Mouse (Mus musculus) regulatory T cell (primary cell): Measurements from ENCODE around the gene Pard3.

ENCODE experiments used
- in situ Hi-C: fragments of 300-600 bp; cut with MboI, MseI; formaldehyde crosslinking; loops from one replicate; pipeline ENCODE4 v1.15.1; 2025; ENCODE audit warnings: high pct_unique_total_duplicates

Pard3 gene

DNA sequence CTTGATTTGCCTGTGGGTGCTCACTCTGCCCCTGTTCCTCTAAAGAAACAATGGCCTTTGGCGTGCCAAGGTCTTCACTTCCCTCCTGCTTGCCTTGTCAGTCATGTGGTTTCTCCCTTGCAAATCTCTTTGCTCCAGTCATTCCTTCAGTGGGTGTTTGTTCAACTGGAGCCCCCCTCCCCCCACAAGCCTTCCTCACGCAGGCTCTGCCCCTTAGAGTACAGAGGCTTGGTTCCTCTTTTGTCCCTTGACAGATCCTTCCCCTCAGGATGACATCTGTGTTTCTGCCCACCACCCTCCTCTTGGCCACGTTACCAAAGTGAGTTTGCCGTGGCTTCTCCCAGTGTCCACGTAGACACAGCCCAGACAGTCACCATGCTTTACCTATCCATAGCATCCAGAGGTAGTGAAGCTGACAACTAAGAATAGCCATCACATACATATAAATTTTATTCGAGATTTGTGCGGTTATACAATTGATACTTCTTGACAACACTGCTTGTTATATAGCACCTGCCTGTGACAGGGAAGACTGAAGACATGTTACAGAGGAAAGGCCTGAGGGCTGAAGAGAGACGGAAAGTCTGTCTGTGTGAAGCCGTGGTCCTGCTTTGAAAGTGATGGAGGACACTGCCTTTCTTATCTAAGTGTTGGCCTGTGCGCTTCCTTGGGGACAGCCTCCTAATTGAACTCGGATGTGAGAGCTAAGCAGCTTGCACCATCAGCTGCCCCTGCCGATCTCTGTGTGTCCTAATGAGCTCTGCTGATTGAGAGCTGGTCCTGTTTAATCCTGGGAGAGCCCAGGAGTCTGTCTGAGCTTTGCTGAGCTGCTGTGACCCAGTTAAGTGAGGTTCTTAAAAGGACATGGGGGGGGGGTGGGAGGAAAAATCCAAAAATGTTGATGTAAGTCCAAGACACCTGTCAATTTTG lies 266.8 kb downstream of the Pard3 start:
- in situ Hi-C loops: no loop called here

DNA sequence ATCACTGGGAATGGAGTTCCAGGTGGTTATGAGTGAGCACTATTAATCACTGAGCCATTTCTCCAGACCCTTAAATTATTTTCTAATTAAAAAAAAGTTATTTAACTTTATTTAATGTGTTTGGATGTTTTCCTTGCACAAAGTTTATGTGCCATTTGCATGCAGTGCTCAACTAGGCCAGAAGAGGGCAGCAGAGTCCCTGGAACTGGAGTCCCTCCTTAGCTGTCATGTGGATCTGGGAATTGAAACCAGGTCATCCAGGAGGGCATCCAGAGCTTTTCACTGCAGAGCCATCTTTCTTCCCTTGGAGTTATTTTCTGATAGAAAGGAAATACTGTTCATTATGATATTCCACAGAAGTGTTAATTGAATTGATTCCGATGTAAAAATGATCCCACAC lies 268.1 kb downstream of the Pard3 start:
- in situ Hi-C loops: no loop called here

DNA sequence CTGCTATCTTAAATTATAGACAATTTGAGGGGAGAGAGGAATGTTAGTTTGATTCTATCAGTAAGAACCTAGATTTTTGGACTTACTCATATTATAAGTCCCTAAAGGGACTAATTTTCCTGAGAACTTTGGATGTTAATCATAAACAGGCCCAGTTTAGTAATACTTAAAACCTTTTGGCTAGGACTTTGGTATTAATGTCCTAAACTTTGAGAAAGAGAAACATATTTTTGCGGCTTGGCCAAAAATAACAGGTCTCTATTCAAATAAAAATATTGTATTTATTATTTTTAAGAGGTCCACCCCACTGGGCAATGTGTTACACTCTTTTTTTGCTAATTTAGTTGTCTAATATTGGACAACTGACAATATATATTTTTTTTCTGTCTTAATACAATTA lies 271.5 kb downstream of the Pard3 start:
- in situ Hi-C loops: no loop called here

DNA sequence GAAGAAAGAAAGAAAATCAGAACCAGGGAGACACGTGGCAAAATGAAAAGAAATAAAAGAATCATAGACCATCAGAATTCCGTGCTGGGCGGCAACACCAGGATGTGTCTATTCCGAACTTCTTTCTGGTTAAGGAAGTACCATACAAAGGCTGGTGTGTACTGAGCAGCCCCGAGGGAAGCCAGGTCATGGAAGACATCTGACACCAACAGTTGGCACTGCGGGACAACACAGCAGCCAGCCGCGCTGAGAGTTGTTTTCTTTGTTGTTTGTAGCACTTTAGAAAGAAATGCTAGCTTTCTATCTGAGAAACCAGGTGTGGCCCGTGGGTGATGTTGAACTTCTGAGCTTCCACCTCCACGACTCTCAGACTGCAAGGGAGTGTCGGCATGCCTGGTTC lies 274.5 kb downstream of the Pard3 start:
- in situ Hi-C loops: no loop called here

DNA sequence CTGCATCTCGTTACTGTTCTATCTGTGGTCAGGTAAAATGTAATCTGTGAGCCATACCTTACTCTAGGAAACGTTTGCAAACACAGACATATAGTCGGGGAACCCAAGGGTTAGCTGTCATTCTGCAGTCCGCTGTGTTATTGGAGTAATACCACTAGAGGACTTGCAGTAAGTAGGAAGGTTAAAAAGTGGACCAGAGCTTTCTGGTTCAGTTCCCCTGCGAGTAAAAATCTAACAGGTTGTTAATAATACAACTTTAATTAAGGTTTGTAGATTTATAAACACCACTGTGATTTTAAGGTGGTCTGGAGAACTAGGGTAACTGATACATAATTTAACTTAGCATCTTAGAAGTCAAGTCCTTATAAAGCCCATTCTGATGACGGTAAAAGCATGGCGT lies 277.4 kb downstream of the Pard3 start:
- in situ Hi-C loops: no loop called here

DNA sequence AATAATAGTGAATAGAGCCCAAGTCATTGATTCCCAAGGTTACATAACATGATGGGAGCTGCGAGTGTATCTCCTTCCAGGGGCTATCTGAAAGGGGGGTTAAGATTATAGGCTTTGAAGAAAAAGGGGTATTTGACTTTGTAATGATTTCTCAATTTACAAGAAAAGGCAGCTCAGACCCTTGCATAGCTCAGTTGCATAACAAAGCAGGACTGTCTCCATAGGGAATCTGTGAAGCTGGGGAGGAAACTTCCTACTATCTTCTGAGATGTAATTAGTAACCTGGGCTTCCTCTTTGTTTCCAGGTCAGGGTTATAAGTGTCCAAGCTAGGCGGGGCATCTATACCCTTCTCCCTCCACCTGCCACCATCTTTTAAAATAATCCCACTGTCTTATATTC lies 279.4 kb downstream of the Pard3 start:
- in situ Hi-C loops: no loop called here

DNA sequence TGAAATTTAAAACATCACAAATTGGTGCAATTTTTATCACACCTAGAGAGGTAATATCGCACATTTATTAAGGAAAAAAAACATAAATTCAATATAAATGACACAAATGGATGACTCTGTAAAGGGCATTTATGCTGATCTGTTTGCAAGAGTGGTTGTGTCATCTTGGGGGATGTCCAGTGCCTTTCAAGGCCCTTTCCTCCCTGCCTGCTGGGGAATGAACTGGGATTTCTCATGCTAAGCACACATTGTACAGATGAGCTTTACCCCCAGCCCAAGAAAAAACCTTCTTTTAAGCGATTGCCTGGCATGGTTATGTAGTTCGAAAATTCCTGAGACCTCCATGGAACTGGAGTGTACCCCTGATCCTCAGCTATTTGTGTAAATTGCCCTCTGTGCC lies 280.7 kb downstream of the Pard3 start:
- in situ Hi-C loops: no loop called here

DNA sequence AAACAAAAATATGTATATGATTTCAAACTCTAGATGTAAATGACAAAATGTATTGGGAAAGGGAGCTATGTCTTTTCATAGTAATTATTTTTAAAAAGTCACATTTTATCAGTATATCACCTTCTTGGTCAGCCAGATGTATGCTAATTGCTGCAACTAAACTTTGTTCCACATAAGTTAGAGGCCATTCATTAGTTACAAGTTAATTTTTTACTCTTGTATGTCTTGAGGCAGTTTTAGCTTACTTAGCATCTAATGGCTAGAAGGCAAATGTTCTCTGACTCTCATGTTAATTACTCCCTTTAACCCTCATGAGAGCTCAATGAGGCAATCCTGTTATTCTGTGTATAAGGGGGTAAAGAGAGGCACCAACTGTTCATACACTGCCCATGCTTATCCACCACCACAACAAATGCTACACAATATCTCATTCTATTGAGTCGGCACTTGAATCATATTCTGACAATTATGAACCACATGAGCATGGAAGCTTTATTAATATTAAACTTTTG lies 282.3 kb downstream of the Pard3 start:
- in situ Hi-C loops: no loop called here

DNA sequence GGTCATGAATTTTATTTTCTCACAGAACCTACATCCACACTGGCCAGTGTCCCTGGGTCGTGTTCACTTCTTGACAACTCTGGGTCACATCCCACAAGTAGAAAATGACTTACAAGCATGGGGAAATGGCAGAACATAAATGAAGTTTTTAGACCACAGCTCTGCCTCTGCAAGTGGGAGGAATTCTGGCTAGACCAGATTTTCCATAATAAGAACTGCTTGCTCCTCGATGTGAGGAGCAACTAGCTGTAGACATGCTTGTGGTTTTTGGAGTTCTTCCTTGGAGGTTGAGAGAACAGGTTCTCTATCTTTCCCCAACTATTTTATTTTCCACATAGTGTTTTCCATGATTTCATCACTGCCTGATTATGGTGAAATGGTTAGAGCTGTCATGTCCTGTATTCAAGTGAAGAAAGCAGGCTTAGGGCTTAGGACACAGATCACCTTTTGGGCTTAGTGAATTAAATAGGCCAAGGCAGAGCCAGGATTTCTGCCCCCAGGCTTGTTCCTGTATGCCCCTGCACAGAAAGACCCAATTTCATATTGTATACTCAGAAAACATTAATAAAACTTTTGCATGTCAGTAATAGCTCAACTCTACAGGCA lies 284.3 kb downstream of the Pard3 start:
- in situ Hi-C loops: no loop called here

DNA sequence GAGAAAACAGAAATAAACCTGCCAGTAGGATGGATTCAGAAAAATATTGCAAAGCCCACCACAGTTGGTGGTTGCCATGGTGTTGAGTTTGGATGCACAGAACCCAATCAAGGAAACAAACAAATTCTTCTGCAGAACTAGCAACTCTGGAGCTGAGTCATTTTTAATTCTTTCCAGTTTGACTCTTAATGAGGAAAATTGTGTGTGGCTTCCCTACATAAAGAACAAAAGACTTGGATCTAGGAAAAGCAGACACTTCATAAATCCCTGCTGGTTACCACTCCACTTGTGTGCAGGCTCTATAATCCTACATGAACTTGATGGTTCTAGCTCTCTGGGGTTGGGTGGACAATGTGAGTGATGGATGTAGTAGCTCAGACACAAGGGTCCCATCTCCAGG lies 298.1 kb downstream of the Pard3 start:
- in situ Hi-C loops: no loop called here

DNA sequence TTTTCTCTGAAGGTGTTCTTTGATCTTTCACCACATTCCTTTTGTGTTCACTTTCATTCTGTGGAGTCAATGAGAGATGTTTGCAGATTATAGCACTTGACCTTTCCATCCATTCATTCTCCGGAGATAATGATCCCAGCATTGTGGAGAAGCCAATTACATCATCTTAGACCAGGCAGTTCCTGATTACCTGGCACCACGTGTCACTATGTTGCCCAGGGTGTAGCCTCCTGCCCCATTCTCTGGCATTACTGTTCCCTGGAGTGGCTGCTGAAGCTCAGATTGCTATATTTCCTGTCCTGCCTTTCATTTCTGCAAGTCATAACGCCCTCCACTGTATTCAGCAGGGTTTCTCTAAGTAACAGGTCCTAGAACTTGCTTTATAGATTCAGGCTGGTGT lies 304.7 kb downstream of the Pard3 start:
- in situ Hi-C loops: no loop called here

DNA sequence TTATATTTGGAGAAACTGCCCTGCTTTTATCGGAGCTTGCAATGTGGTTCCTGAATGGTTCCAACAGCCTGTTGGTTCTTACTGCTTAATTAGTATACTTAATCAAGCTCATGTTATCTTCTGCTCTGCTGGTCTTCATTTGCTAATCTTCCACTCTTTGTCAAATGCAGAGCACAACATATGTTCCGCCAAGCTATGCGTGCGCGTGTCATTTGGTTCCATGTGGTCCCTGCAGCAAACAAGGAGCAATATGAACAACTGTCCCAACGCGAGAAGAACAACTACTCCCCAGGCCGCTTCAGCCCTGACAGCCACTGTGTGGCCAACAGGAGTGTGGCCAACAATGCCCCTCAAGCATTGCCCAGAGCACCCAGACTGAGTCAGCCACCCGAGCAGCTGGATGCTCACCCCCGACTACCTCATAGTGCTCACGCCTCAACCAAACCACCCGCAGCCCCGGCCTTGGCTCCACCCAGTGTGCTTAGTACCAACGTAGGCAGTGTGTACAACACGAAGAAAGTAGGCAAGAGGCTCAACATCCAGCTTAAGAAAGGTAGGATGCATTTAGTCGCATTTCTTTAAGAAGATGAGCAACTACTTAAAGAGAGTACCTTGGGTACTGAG lies 307.7 kb downstream of the Pard3 start:
- in situ Hi-C loops: no loop called here

DNA sequence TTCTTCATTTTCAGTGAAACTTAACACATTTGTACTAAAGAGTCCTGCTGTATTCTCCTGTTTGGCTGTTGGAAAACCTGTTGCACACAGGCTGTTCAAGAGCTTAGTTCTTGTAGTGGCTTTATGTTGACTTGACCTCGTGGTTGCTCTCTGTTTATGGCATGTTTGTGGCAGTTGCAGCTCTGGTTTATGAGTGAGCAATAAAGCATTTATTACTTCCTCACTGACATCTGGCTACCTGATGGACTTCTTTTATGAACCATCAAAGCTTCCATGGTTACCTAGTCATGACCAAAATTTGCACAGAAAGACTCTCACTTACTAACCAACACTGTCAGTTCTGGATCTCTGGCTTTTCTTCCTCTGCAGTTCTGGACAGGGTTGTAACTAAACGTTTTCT lies 314.1 kb downstream of the Pard3 start:
- in situ Hi-C loops: no loop called here

DNA sequence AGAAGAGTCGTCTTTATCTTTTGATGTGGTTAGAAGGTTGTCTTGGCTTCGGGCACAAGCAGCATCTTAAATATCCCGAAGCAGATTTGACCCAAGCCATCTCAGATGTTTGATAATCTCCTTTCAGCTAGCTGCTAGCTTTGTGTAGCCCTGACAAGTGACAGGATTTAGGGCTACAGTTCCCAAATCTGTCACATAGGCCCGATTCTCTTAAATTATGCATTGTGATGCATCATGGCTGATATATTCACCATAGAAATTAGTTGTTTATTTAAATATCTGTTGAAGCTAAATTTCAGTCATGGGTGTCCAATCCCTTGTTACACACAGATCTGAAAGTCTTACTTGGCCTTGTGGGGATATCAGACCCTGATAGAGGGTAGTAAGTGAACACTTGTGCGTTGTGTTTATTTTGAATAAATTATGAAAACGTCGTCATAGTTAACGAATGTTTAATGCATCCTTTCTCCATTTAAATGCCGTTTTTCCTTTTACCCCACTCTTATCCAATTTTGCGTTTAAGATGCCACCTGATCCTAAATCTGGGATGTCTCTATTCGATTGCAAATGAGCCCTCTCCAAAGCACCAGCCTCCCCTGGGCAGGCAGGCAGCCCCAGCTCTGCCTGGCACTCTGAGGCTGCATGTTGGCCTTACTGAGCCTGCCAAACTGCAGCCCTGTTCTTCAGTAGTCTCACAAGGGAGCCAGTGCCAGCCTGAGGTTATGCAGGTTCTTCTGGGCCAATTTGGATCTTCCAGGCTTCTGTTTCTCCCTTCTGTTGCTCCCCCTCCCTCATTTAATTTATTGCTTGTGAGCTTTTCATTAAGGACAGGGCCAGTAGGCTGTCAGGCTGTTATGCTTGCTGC lies 315.5 kb downstream of the Pard3 start:
- in situ Hi-C loops: no loop called here

DNA sequence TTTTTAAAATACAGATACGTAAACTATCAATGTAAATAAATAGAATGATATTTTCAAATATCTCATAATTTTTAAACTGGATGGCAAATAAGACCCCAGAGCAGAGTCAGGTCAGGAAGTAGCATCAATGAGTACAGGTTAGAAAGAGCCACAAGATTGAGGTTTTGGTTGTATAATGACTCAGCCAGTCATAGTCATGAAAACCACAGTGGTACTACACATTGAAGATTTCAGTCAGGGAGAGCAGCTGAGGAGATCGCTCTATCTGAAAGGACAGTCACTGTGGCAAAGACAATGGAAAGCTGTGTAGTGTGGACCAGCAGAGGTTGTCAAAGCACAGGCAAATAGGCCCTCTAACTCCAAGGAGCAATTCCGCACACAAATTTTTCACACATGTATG lies 317.6 kb downstream of the Pard3 start:
- in situ Hi-C loops: no loop called here

DNA sequence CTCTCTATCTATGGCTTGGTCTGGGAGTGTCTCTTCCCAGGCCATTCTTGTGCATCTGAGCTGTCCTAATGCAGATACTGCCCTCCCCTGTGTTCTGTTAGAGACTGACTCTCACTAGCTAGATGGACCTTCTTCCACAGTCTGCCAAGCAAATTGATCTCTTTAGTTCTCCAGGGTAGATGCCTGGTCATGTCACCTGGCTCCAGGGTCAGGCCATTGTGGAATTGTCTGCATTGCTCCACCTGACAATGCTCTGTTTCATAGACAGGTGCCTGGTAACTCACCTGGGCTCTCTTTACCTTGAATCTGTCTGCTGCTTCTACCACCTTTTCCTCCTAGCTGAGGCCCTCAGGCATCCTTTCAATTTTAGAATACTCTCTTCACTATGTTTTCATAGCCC lies 329.0 kb downstream of the Pard3 start:
- in situ Hi-C loops: no loop called here

DNA sequence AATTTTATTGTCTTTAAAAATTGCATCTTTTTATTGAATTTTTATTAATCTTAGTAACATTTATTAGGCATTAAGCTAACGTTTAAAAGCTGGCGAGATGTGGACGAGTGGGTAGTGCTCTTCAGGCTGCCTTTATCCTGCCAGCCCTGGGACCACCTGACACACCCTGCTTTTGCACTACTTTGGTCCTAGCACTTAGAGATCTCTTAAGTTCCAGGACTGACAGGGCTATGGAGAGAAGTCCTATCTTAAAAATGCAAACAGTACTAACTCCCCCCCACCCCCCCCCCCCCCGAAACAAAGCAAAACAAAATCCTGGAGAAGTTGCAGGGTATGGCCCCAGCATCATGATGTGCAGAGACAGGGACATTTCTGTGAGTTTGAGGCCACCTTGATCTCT lies 331.8 kb downstream of the Pard3 start:
- in situ Hi-C loops: no loop called here

DNA sequence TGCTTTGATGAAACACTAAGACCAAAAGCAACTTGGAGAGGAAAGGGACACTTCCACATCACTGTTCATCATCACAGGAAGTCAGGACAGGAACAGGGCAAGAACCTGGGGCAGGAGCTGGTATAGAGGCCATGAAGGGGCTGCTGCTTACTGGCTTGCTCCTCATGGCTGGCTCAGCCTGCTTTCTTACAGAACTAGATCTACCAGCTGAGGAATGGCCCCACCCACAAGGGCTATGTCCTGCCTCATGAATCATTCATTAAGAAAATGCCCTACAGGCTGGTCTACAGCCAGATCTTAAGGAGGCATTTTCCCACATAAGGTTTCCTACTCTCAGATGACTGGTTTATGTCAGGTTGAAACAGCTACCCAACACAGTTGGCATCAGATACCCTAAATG lies 342.1 kb downstream of the Pard3 start:
- in situ Hi-C loops: no loop called here

DNA sequence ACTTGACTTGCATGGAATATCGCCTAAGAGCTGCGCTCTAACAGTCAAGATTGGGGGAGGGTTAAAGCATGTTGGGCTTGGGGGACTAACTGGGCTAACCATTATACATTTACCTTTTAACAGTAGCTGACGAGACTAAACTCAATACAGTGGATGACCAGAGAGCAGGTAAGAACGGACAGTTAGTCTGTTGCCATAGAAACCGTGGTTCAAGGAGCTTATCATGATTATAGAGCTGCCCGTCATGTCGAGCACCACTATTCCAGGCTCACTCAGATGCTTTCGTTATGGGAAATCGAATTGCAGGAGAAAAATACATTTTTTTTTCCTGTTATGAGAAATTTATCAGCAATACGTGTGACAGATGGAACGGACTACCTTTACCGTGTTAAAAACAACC lies 346.9 kb downstream of the Pard3 start:
- in situ Hi-C loops: no loop called here

DNA sequence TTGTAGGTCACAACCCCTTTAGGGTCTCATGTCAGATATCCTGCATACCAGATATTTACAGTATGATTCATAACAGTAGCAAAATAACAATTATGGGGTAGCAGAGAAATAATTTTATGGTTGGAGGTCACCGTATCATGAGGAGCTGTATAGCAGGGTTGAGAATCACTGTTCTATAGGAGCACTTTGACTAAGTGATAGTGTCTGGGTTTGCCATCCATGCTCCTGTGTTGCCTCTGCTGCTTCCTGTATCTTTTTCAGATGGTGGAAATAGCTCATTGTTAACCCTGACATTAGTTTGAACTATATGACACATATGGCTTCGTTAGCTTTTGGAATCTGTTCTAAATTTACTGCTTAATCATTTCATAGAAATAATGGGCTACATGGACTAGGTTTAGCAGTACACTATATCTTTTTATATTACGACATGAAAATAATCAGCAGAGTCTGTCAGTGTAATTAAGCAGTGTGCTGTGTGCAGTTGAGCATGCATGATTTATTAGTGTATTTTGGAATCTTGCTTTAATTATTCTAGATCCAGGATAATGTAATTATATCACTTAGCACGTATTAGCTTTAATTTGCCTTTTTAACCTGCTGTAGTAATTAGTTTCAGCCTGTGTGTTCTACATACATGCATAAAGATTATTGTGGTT lies 347.6 kb downstream of the Pard3 start:
- in situ Hi-C loops: no loop called here

DNA sequence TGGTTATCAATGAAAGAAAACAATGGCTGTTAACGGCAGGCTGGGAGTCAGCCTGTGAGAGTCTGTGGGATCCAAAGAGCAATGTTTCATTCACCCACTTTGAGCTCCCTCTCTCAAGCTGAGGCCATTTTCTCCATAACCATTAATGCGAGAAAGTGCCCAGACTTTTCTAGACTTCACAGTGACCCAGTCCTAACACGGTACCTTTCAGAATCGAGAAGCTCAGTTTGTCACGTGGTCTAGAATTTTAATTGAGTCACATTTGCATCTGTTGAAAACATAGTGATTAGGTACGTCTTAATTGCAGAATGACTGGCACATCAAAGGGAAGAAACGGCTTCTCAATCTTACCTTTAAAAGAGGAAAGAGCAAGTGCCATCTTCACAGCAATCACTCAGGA lies 359.3 kb downstream of the Pard3 start:
- in situ Hi-C loops: loop anchor here (10.0 kb wide), 1 partner anchor 1032 kb away; no protein-coding TSS in a partner anchor
